Mouse (Mus musculus) ES-E14 (cell line): ENCODE results near the gene Epas1. TPM values are rescaled to one million over a fixed set of nuclear protein-coding genes. Genes with fewer than 3 reads are reported as not detected.

Source experiments
- DNase-seq: peaks from one replicate; pipeline ENCODE4 v3.0.0-alpha.2; 2013; ENCODE audit warnings: low read depth, low spot score
- H3K27ac ChIP-seq: 2 replicates; pipeline ENCODE4 v1.5.1; 2012; ENCODE audit warnings: low read depth, mild to moderate bottlenecking, low read length, moderate library complexity, mixed read lengths; ENCODE audit not compliant: poor library complexity, insufficient read depth, severe bottlenecking
- H3K36me3 ChIP-seq: 2 replicates; pipeline ENCODE4 v1.6.1; 2012; ENCODE audit warnings: mild to moderate bottlenecking, low read length, moderate library complexity, mixed read lengths; ENCODE audit not compliant: control insufficient read depth, poor library complexity, insufficient read depth, severe bottlenecking
- H3K4me1 ChIP-seq, 2 experiments: fragments of 150-350 bp in 1 of 2; sonication (generic) in 1 of 2; 2 replicates each; pipeline ENCODE4 v1.6.1; 2012; ENCODE audit warnings: low read length in 2 of 2, mild to moderate bottlenecking in 1 of 2, mixed read lengths in 1 of 2; ENCODE audit not compliant: control insufficient read depth in 2 of 2, insufficient read depth in 2 of 2, poor library complexity in 1 of 2
- H3K4me3 ChIP-seq, 2 experiments: fragments of 150-350 bp in 1 of 2; sonication (generic) in 1 of 2; 2 replicates each; pipeline ENCODE4 v1.5.1; 2012; ENCODE audit warnings: low read length in 2 of 2, low read depth in 1 of 2, mild to moderate bottlenecking in 1 of 2, mixed read lengths in 1 of 2; ENCODE audit not compliant: insufficient read depth in 1 of 2, poor library complexity in 1 of 2, severe bottlenecking in 1 of 2
- H3K9ac ChIP-seq: 2 replicates; pipeline ENCODE4 v1.6.1; 2012; ENCODE audit warnings: low read depth, mild to moderate bottlenecking, low read length, mixed read lengths; ENCODE audit not compliant: poor library complexity, insufficient read depth, severe bottlenecking
- H3K9me3 ChIP-seq: fragments of 150-350 bp; sonication (generic); 2 replicates; pipeline ENCODE4 v1.6.1; 2012; ENCODE audit warnings: low read depth, mild to moderate bottlenecking, low read length; ENCODE audit not compliant: control insufficient read depth, insufficient read depth
- CHD2 ChIP-seq: IDR thresholded peaks from 2 replicates; pipeline ENCODE4 v1.6.1; 2014; ENCODE audit warnings: mild to moderate bottlenecking, low read depth, low read length, inconsistent platforms
- HCFC1 ChIP-seq: IDR thresholded peaks from 2 replicates; pipeline ENCODE4 v1.6.1; 2012; ENCODE audit warnings: low read length, inconsistent platforms, borderline replicate concordance; ENCODE audit not compliant: insufficient read depth
- MAFK ChIP-seq: IDR thresholded peaks from 2 replicates; pipeline ENCODE4 v1.6.1; 2014; ENCODE audit warnings: mild to moderate bottlenecking, low read depth, low read length, inconsistent platforms; ENCODE audit not compliant: insufficient read depth
- ZC3H11A ChIP-seq: IDR thresholded peaks from 2 replicates; pipeline ENCODE4 v1.6.1; 2012; ENCODE audit warnings: low read depth, mild to moderate bottlenecking, inconsistent platforms, low read length, borderline replicate concordance
- ZNF384 ChIP-seq: IDR thresholded peaks from 2 replicates; pipeline ENCODE4 v1.6.1; 2012; ENCODE audit warnings: low read depth, low read length, inconsistent platforms
- in situ Hi-C, 2 experiments: fragments of 600-800 bp; cut with MboI; formaldehyde crosslinking; loops; one replicate each; pipeline ENCODE4 v1.15.1; 2025; ENCODE audit warnings: low sequenced_read_pairs in 2 of 2, inconsistent platforms in 1 of 2; ENCODE audit not compliant: unreplicated experiment in 2 of 2
- total RNA-seq: library from RNA; depleted of rRNA; stranded (reverse); fragments of 300-350 nt; gene quantifications from 2 replicates; pipeline ENCODE4 v1.2.3, GENCODE M21; 2012

The Epas1 gene
- total RNA-seq, 1 experiment = 9.5 TPM

GRCm38 (mm10) chr17:86829383-86830175 lies 76.1 kb downstream of the Epas1 start:
- Histone ChIP-seq H3K36me3 (peaks cover 43% of the 10 kb centered on the region), H3K9me3 (no peaks in the 10 kb centered on the region), H3K9ac (no peak overlapping the region), H3K4me1 (peaks cover 0 to 8% of the 10 kb centered on the region in 2 experiments; a peak in 1 of 4 replicates), H3K27ac (no peak overlapping the region), H3K4me3 (no peak overlapping the region)
- in situ Hi-C loops = no loop called here
- no peak for TF ChIP-seq CHD2
- TF ChIP-seq ZC3H11A = no peak
- TF ChIP-seq ZNF384 = no peak
- no peak for TF ChIP-seq HCFC1
- no peak for TF ChIP-seq MAFK
- no peak for DNase-seq

DNA sequence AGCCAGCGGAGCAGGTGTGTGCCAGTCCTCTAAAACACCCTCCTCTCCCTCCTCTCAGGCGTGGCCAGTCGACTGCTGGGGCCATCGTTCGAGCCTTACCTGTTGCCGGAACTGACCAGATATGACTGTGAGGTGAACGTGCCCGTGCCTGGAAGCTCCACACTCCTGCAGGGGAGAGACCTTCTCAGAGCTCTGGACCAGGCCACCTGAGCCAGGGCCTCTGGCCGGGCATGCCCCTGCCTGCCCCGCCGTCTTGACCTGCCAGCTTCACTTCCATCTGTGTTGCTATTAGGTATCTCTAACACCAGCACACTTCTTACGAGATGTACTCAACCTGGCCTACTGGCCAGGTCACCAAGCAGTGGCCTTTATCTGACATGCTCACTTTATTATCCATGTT lies 77.4 kb downstream of the Epas1 start:
- no peak overlapping the region for H3K27ac ChIP-seq
- in situ Hi-C loops = no loop called here
- H3K4me3 ChIP-seq = peak overlapping the region in 1 of 2 experiments; percentile 33; a peak in 1 of 4 replicates
- H3K4me1 ChIP-seq = peaks cover 0 to 8% of the 10 kb centered on the region in 2 experiments; a peak in 1 of 4 replicates
- H3K36me3 ChIP-seq = peaks cover 32% of the 10 kb centered on the region
- TF ChIP-seq MAFK (no peak), ZC3H11A (no peak), CHD2 (no peak), ZNF384 (no peak), HCFC1 (no peak)
- H3K9ac ChIP-seq = no peak overlapping the region; the same call in 1 of the 2 replicates
- no peaks in the 10 kb centered on the region for H3K9me3 ChIP-seq
- no peak for DNase-seq

DNA sequence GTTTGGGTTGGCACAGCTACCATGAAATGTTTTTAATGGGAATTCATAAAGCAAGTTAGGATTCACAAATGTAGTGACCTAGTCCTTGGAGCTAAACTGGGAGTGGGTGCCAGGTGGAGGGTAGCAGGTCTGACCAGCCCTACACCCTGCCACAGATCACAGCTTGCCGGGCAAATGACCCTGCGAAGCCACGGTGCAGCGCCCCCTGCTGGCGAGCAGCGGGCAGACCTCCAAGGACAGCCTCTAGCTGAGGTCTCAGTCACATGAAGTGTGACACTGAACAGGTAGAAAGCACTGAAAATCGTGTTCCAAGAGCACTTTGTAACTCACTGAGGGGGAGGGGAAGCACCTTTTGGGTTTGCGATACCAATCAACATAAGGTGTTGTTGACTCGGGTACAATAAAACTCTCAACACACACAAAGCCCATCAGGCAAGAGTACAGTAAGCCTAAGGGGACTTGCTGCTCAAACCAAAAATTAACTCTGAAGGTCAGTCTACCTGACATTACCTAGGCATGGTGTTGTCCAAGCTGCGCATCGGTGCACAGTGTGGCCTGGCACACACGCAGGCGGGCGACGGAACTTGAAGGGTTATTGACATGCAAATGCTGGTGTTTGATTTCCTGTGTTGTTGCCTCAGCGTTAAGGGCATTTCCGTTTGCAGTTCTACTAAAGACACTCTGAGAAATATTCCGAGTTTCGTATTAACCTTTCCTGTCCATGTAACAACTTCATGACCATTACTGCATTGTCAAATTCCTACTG lies 79.2 kb downstream of the Epas1 start:
- in situ Hi-C loops = no loop called here
- peak; percentile 39 for DNase-seq
- H3K9me3 ChIP-seq = no peaks in the 10 kb centered on the region
- H3K9ac ChIP-seq = no peak overlapping the region
- peak overlapping the region in 1 of 2 experiments; percentile 23; a peak in 1 of 4 replicates for H3K4me3 ChIP-seq
- H3K4me1 ChIP-seq = peaks cover 0 to 8% of the 10 kb centered on the region in 2 experiments; a peak in 1 of 4 replicates
- H3K27ac ChIP-seq = no peak overlapping the region
- TF ChIP-seq MAFK = no peak
- TF ChIP-seq ZC3H11A = peak; percentile 26; the same call in 1 of the 2 replicates
- peaks cover 28% of the 10 kb centered on the region for H3K36me3 ChIP-seq

DNA sequence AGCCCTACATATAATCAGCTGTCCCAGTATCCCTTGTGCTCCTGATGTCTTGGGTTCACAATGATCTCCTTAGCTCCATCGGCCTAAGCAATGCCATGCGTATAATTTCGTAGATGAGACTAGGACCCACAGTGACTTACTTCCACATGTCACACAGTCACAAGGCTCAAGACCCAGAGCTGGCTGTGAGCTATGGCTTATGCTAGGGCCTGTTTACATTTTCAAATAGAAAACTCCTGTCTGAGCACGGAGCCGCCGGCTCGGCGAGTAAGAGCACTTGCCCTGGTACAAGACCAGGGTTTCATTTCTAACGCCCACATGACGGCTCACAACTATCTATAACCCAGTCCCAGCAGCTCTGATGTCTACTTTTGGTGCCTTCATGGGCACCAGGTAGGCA lies 80.4 kb downstream of the Epas1 start:
- no peak overlapping the region for H3K27ac ChIP-seq
- H3K36me3 ChIP-seq = peaks cover 16% of the 10 kb centered on the region
- in situ Hi-C loops = no loop called here
- peaks cover 0 to 8% of the 10 kb centered on the region in 2 experiments; a peak in 1 of 4 replicates for H3K4me1 ChIP-seq
- H3K9me3 ChIP-seq = no peaks in the 10 kb centered on the region
- H3K9ac ChIP-seq = no peak overlapping the region
- TF ChIP-seq ZC3H11A = no peak
- TF ChIP-seq CHD2 = no peak
- TF ChIP-seq ZNF384 = no peak
- no peak for TF ChIP-seq MAFK
- TF ChIP-seq HCFC1 = no peak
- H3K4me3 ChIP-seq = no peak overlapping the region
- no peak for DNase-seq
